Mouse (Mus musculus): ENCODE measurements around the gene Parp1.

DNA sequence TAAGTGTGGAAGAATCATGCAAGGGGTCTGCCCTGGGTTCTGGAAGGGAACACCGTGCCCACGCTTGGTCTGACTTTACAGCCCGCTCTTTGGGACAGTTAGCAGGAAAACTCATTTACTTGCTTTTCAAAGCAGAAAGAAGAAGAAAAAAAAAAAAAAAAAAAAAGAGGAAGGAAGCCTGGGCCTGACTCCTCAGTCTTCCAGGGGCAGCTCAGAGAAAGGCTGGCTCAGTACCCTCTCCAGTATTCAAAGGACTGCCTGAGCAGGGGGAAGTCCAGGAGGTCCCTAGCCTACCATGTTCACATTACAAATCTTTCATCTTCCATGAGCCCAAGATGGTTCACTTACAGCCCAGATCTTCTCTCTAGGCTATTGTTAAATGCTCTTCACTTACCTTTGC is 48.0 kb downstream of the Parp1 start:
- no peak for TF ChIP-seq MYOG (IDR thresholded peaks at IDR 0.05; ENCODE audit: control insufficient read depth in 1 of 3, insufficient read depth in 1 of 3, insufficient read length in 2 of 3, low read depth in 2 of 3)
- no peak for TF ChIP-seq POLR2A (IDR thresholded peaks at IDR 0.05; ENCODE audit: insufficient read length, low read depth)
- no peak for TF ChIP-seq REST (IDR thresholded peaks at IDR 0.05; ENCODE audit: insufficient read depth, insufficient read length)
- no peak for TF ChIP-seq CEBPB (IDR thresholded peaks at IDR 0.05; ENCODE audit: insufficient read depth, poor library complexity, severe bottlenecking)
- no peak for TF ChIP-seq MYOD1 (IDR thresholded peaks at IDR 0.05; ENCODE audit: control insufficient read depth in 1 of 3, insufficient read length in 2 of 3, low read depth in 2 of 3)
- TF ChIP-seq USF1 (IDR thresholded peaks at IDR 0.05; ENCODE audit: low read depth) = no peak
- no peak for TF ChIP-seq SRF (IDR thresholded peaks at IDR 0.05; ENCODE audit: control insufficient read depth, insufficient read length, low read depth)
- no peak for TF ChIP-seq TCF12 (IDR thresholded peaks at IDR 0.05; ENCODE audit: insufficient read depth, poor library complexity, severe bottlenecking)
- TF ChIP-seq TCF3 (IDR thresholded peaks at IDR 0.05; ENCODE audit: insufficient read length, low read depth) = no peak

Measured in myocyte (in vitro differentiated cells).